Mouse (Mus musculus) midbrain, postnatal 0 days (tissue): ENCODE measurements at regions not wholly inside any gene's neighbourhood (a gene's known extent, or its start where the extent isn't known, plus 50 kb on each side); places are given as distances from the start of the nearest gene placed in this dataset.
"Not testable (repeated sequence)": the region's sequence is repeated elsewhere in the genome, so short reads cannot be mapped to it uniquely, and the experiment has no call there.

Experiments used
- ATAC-seq: fragments of 200-750 bp; cut with Nextera tagmentation; 2 replicates; pipeline ENCODE4 v1.8.0; 2017; ENCODE audit warnings: moderate number of reproducible peaks, mild to moderate bottlenecking, moderate TSS enrichment, moderate library complexity; ENCODE audit not compliant: low FRiP score
- DNase-seq: peaks from one replicate; pipeline ENCODE4 v3.0.0-alpha.2; 2015; ENCODE audit warnings: low spot score
- H3K27ac ChIP-seq: fragments of 300-500 bp; sonication (generic); 2 replicates; pipeline ENCODE4 v1.5.1; 2014; ENCODE audit warnings: low read depth, mild to moderate bottlenecking, low read length, mixed read lengths
- H3K27me3 ChIP-seq: fragments of 300-500 bp; sonication (generic); 2 replicates; pipeline ENCODE4 v1.6.1; 2014; ENCODE audit warnings: low read length, control low read depth, mixed read lengths; ENCODE audit not compliant: insufficient read depth
- H3K36me3 ChIP-seq: fragments of 300-500 bp; sonication (generic); 2 replicates; pipeline ENCODE4 v1.6.1; 2014; ENCODE audit warnings: low read length, control low read depth, mixed read lengths; ENCODE audit not compliant: insufficient read depth
- H3K4me1 ChIP-seq: fragments of 300-500 bp; sonication (generic); 2 replicates; pipeline ENCODE4 v1.6.1; 2014; ENCODE audit warnings: mild to moderate bottlenecking, control low read depth, antibody characterized with exemption, low read length, mixed read lengths; ENCODE audit not compliant: insufficient read depth
- H3K4me2 ChIP-seq: fragments of 300-500 bp; sonication (generic); 2 replicates; pipeline ENCODE4 v1.6.1; 2014; ENCODE audit warnings: low read depth, mild to moderate bottlenecking, low read length, mixed read lengths; ENCODE audit not compliant: poor library complexity, severe bottlenecking
- H3K4me3 ChIP-seq: fragments of 300-500 bp; sonication (generic); 2 replicates; pipeline ENCODE4 v1.5.1; 2014; ENCODE audit warnings: low read depth, mild to moderate bottlenecking, low read length, moderate library complexity
- H3K9ac ChIP-seq: fragments of 300-500 bp; sonication (generic); replicated peaks from 2 replicates; pipeline ENCODE4 v1.6.1; 2014; ENCODE audit warnings: mild to moderate bottlenecking, low read length, moderate library complexity, mixed read lengths; ENCODE audit not compliant: poor library complexity, severe bottlenecking
- H3K9me3 ChIP-seq: fragments of 300-500 bp; sonication (generic); 2 replicates; pipeline ENCODE4 v1.6.1; 2016; ENCODE audit warnings: low read length, control low read depth
- CTCF ChIP-seq: IDR thresholded peaks from 2 replicates; pipeline ENCODE4 v1.5.1; 2016; ENCODE audit warnings: antibody characterized with exemption, mild to moderate bottlenecking
- WGBS: fragments of 180-500 bp; shearing (Covaris S2); extraction: QIAGEN DNeasy Blood & Tissue Kit; methylation state at CpG from one replicate; pipeline ENCODE4 v1.1.7; 2014; 5-methylcytosine and 5-hydroxymethylcytosine counted together

GRCm38 (mm10) chr9:41413791-41414190, 252.3 kb upstream of the Ubash3b start:
- no peak for TF ChIP-seq CTCF
- H3K27me3 ChIP-seq = no peaks in the 10 kb centered on the region
- WGBS = 42% methylated on average over 3 of the region's 3 CpGs
- H3K9me3 ChIP-seq = no peaks in the 10 kb centered on the region
- peak; percentile 47 for DNase-seq
- peaks cover 10% of the 10 kb centered on the region; the same call in 1 of the 2 replicates for H3K4me1 ChIP-seq
- peak overlapping the region; percentile 67; the same call in 1 of the 2 replicates for H3K27ac ChIP-seq
- H3K4me3 ChIP-seq = no peak overlapping the region
- H3K36me3 ChIP-seq = no peaks in the 10 kb centered on the region
- no peak overlapping the region for H3K4me2 ChIP-seq
- no peak overlapping the region for H3K9ac ChIP-seq
- ATAC-seq = no peak

GRCm38 (mm10) chr9:41413091-41413490, 251.6 kb upstream of the Ubash3b start:
- peak overlapping the region; percentile 67; the same call in 1 of the 2 replicates for H3K27ac ChIP-seq
- DNase-seq, ATAC-seq: not testable (repeated sequence)

GRCm38 (mm10) chr9:41412174-41412757, 250.8 kb upstream of the Ubash3b start:
- no peaks in the 10 kb centered on the region for H3K36me3 ChIP-seq
- no peak overlapping the region for H3K9ac ChIP-seq
- no peak overlapping the region for H3K4me2 ChIP-seq
- H3K27ac ChIP-seq = no peak overlapping the region
- peaks cover 10% of the 10 kb centered on the region; the same call in 1 of the 2 replicates for H3K4me1 ChIP-seq
- DNase-seq (no peak), ATAC-seq (no peak)
- H3K4me3 ChIP-seq = no peak overlapping the region
- no peaks in the 10 kb centered on the region for H3K9me3 ChIP-seq
- TF ChIP-seq CTCF = no peak
- 25% methylated on average over 5 of the region's 5 CpGs for WGBS
- H3K27me3 ChIP-seq = no peaks in the 10 kb centered on the region

More at GRCm38 (mm10) chr9:41413091-41413490, 251.6 kb upstream of the Ubash3b start:
- H3K4me3 ChIP-seq, H3K36me3 ChIP-seq, H3K4me2 ChIP-seq, H3K9me3 ChIP-seq, H3K4me1 ChIP-seq, H3K9ac ChIP-seq, H3K27me3 ChIP-seq: not testable (repeated sequence)

GRCm38 (mm10) chr9:41408301-41408700, 246.8 kb upstream of the Ubash3b start:
- Histone ChIP-seq H3K27ac (no peak overlapping the region), H3K4me3 (no peak overlapping the region)
- WGBS = 52% methylated on average over 2 of the region's 2 CpGs

GRCm38 (mm10) chr9:41407078-41407477, 245.6 kb upstream of the Ubash3b start:
- DNase-seq (no peak), ATAC-seq (no peak)
- H3K4me1 ChIP-seq = peaks cover under 1% of the 10 kb centered on the region; the same call in 1 of the 2 replicates
- H3K9ac ChIP-seq = no peak overlapping the region
- 63% methylated on average over 2 of the region's 2 CpGs for WGBS
- H3K27ac ChIP-seq = no peak overlapping the region
- no peak for TF ChIP-seq CTCF
- no peak overlapping the region for H3K4me3 ChIP-seq
- H3K27me3 ChIP-seq = no peaks in the 10 kb centered on the region
- H3K4me2 ChIP-seq = no peak overlapping the region
- H3K9me3 ChIP-seq = no peaks in the 10 kb centered on the region
- H3K36me3 ChIP-seq = 0 out of 2 replicates have a peak, but pooled peaks cover 6% of the 10 kb centered on the region

More at GRCm38 (mm10) chr9:41408301-41408700, 246.8 kb upstream of the Ubash3b start:
- H3K9ac ChIP-seq = no peak overlapping the region
- ATAC-seq = no peak
- no peak for TF ChIP-seq CTCF
- H3K4me2 ChIP-seq = no peak overlapping the region
- H3K4me1 ChIP-seq = peaks cover 6% of the 10 kb centered on the region; the same call in 1 of the 2 replicates
- DNase-seq = no peak
- H3K36me3 ChIP-seq = 0 out of 2 replicates have a peak, but pooled peaks cover 6% of the 10 kb centered on the region
- no peaks in the 10 kb centered on the region for H3K27me3 ChIP-seq
- H3K9me3 ChIP-seq = no peaks in the 10 kb centered on the region

- 43% methylated on average over 3 of the region's 3 CpGs for WGBS
- no peak overlapping the region for H3K9ac ChIP-seq
- no peak for TF ChIP-seq CTCF
- H3K27ac ChIP-seq = no peak overlapping the region
- no peak overlapping the region for H3K4me3 ChIP-seq
- H3K4me1 ChIP-seq = no peaks in the 10 kb centered on the region
- no peaks in the 10 kb centered on the region for H3K27me3 ChIP-seq
- ATAC-seq (no peak), DNase-seq (no peak)
- no peaks in the 10 kb centered on the region for H3K9me3 ChIP-seq
- H3K4me2 ChIP-seq = no peak overlapping the region
- H3K36me3 ChIP-seq = 0 out of 2 replicates have a peak, but pooled peaks cover 6% of the 10 kb centered on the region
Measured at GRCm38 (mm10) chr9:41402942-41403341, 241.4 kb upstream of the Ubash3b start.
